Mouse (Mus musculus): ENCODE measurements around the gene Zp2.

The Zp2 gene

GRCm38 (mm10) chr7:120145191-120145590 lies at the start of gene Zp2:
Gene Zp2, minus strand, starts transcription at chr7:120145291.
- no peak for DNase-seq

- no peak for DNase-seq
Measured at GRCm38 (mm10) chr7:120192816-120193215, 47.7 kb upstream of the Zp2 start.

- DNase-seq, result no peak
Measured at GRCm38 (mm10) chr7:120192207-120192606, 47.1 kb upstream of the Zp2 start.

- no peak for DNase-seq
Measured at GRCm38 (mm10) chr7:120190150-120190665, 45.1 kb upstream of the Zp2 start.

GRCm38 (mm10) chr7:120189369-120190149 lies 44.5 kb upstream of the Zp2 start:
- DNase-seq, result no peak

- DNase-seq, result no peak
Measured at GRCm38 (mm10) chr7:120188946-120189345, 43.9 kb upstream of the Zp2 start.

- no peak for DNase-seq
Measured at GRCm38 (mm10) chr7:120182891-120183290, 37.8 kb upstream of the Zp2 start.

GRCm38 (mm10) chr7:120181401-120182230 lies 36.5 kb upstream of the Zp2 start:
- no peak for DNase-seq

GRCm38 (mm10) chr7:120180547-120180946 lies 35.5 kb upstream of the Zp2 start:
- peak in 1 of 2 experiments; percentile 16 for DNase-seq

- DNase-seq, result no peak
Measured at GRCm38 (mm10) chr7:120178935-120179334, 33.8 kb upstream of the Zp2 start.

GRCm38 (mm10) chr7:120177611-120178010 lies 32.5 kb upstream of the Zp2 start:
- no peak for DNase-seq

- no peak for DNase-seq
Measured at GRCm38 (mm10) chr7:120174723-120175504, 29.8 kb upstream of the Zp2 start.

GRCm38 (mm10) chr7:120173603-120174244 lies 28.6 kb upstream of the Zp2 start, which contains the start of gene Anks4b:
Gene Anks4b, plus strand, starts transcription at chr7:120173858.
- DNase-seq, result no peak

- no peak for DNase-seq
Measured at GRCm38 (mm10) chr7:120172188-120172700, 27.2 kb upstream of the Zp2 start.

- DNase-seq, result no peak
Measured at GRCm38 (mm10) chr7:120163581-120164251, 18.6 kb upstream of the Zp2 start.

GRCm38 (mm10) chr7:120158121-120158613 lies 13.1 kb upstream of the Zp2 start:
- peak in 1 of 2 experiments; percentile 12 for DNase-seq

- no peak for DNase-seq
Measured at GRCm38 (mm10) chr7:120157575-120158061, 12.5 kb upstream of the Zp2 start.

GRCm38 (mm10) chr7:120156841-120157409 lies 11.8 kb upstream of the Zp2 start:
- DNase-seq, result no peak

- no peak for DNase-seq
Measured at GRCm38 (mm10) chr7:120150898-120151297, 5.8 kb upstream of the Zp2 start.

- peak in 1 of 2 experiments; percentile 7 for DNase-seq
Measured at GRCm38 (mm10) chr7:120150257-120150656, 5.2 kb upstream of the Zp2 start.

GRCm38 (mm10) chr7:120142743-120143142 lies 2.3 kb downstream of the Zp2 start:
- DNase-seq, result no peak

All from lung, adult 18-20 months (tissue).